Mouse (Mus musculus): ENCODE data around the gene Shc4.

DNA sequence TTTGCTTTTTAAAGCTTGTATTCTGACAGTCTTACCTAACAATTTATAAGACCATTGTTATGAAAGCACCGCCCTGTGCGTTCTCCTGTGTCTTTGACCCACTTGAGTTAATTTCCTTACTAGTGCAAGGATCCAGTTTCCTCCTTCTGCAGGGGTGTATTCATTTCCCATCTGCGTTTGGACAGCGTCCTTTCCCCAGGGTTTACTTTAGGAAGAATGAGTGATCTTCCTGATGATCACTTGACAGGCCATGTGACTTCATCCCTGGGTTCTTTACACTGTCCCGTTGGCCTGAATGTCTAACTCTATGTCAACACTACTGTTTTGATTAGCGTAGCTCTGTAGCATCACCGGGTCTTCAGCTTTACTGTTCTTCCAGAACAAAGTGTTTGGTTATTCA lies 86.6 kb downstream of the Shc4 start:
- no peak for TF ChIP-seq EP300 (IDR thresholded peaks at IDR 0.05; ENCODE audit: low read depth)
- no peak for TF ChIP-seq CTCF (IDR thresholded peaks at IDR 0.05; ENCODE audit: low read depth)

All from liver, postnatal 0 days (tissue).